Mouse (Mus musculus) gastrocnemius, postnatal 14 days (tissue): Measurements from ENCODE around the gene Yif1b. TPM values are rescaled to one million over a fixed set of nuclear protein-coding genes. Genes with fewer than 3 reads are reported as not detected.

ENCODE experiments used
- DNase-seq: peaks from one replicate; pipeline ENCODE4 v3.0.0; 2021; ENCODE audit warnings: mixed read lengths
- intact Hi-C: fragments of 180-260 bp; cut with DNase I; formaldehyde crosslinking; loops from one replicate; pipeline ENCODE4 v1.15.1; 2025; ENCODE audit warnings: low total_unique reads
- total RNA-seq, 2 experiments: library from RNA; stranded (reverse); gene quantifications; 2 replicates each; pipeline ENCODE4 v1.2.3; 2021

Gene Yif1b
- total RNA-seq, 2 experiments from 2014 or later: 49.4 to 56.8 TPM

DNA sequence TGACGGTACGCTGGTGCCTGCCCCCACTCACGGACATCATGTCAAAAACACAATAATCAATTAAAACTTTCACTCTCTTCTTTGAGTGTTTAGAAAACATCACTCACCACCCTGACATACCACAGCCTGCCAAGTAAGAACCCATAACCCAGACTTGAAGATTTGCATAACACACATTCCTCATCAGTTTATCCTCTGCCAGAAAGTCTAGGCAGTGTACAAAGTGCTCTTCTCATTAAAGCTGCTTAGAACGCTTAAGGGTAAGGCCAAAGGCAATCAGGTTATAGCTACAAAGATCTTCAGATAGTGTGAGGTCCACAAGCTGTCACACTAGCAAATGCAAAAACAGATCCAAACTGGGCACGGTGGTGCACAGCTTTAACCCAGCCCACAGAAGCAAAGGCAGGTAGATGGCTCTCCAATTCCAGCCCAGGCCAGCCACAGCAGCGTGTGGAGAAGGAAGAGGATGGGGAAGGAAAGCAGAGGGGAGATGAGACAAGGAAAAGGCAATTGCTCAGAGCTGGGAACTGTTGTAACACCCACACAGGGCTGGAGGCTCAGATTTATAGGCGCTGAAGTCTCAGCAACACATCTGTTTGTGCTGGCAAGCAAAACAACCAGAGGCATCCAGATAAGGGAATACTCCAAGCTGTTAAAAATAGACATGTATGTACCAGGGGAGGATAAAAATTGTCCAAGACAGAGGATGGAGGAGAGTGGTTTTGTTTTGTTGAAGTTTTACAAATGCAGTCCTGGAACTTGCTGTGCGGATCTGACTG is 33.7 kb downstream of the Yif1b start:
- intact Hi-C loops: no loop called here

GRCm38 (mm10) chr7:29276715-29277114 is 38.6 kb downstream of the Yif1b start:
- intact Hi-C loops: no loop called here
- DNase-seq: no peak

More for the DNA sequence above, 33.7 kb downstream of the Yif1b start:
- DNase-seq: no peak

GRCm38 (mm10) chr7:29277510-29277909 is 39.4 kb downstream of the Yif1b start:
- DNase-seq: no peak
- intact Hi-C loops: no loop called here

DNA sequence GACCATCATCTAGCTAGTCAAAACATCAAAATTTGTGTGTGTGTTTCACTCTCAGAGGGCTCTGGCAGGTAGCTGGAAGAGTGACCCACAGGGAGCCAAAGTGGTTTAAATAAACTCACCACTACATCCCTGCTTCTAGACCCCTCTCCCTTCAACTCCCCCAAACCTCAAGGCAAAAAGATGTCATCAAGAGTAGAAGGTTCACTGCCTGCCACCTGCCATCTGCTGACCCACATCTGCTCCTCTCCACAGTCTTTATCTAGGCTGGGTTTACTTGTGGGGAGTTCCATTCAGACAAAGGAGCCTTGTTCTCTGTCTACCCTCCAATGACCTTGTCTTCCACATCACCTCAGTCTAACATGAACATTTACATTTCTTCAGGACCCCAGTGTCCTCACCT is 41.1 kb downstream of the Yif1b start:
- intact Hi-C loops: no loop called here
- no peak for DNase-seq

DNA sequence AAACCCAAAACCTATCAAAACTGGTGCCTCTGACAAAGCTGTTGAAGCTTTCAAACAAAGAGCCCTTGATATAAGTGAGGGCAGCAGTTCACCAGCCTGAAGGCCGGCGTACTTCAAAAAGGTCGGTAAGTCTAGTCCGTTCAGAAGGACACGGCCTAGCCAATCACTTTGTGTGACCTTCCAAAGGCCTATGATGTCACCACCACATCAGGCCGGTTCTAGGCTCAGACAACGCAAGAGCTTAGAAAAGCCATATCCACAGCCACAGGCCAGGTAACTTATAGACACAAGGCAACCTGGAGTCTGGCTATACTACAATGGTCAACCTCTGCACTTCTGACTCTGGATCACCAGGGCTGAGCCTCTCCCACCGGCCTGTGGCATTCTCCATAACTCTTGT is 41.8 kb downstream of the Yif1b start:
- no peak for DNase-seq
- intact Hi-C loops: no loop called here

- intact Hi-C loops: no loop called here
- no peak for DNase-seq
Observed at GRCm38 (mm10) chr7:29280801-29281200, 42.7 kb downstream of the Yif1b start.

DNA sequence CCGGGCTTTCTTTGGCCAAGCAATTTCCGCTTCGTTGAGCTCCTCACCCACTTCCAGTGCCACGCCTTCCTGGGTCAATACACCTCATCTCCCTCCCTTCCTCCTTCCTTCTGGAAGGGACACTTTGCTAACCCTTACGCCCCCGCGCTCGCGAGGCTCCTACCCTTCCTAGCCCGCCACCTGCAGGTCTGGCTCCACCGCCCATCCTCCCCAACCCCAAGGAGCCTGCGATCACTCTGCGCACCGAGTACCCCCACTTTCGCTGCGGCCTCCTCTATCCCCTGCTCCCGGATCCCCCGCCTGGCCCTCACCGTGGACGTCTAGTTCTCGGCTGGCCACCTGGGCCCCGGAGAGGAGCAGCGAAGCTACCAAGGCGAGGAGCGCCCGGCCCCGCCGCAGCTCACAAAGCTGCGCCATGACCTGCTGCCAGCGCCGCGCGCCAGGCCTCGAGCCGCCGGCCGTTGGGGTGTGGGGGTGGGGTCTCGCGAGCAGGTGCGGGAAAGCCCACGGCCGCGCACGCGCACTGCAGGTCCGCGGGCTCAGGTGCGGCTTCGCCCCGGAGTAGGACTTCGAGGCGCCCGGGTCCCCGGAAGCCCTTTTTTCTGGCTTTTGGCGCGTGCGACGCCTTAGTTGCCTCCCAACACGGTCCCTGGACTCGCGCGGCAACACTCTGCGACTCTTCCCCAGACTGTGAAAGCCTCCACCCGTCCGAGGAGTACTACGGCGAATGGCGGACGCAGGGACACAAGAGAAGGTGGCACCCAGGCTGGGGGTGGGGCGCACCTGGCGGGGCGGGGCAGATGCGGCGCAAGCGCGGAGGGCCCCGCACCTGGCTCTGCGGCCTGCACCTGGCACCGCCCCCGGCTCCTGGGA is 43.3 kb downstream of the Yif1b start, which contains the start of gene Spint2:
Gene Spint2 (minus strand): TSS at position 712 of the 873 bp plus-strand sequence.
- DNase-seq: peak; percentile 24
- intact Hi-C loops: no loop called here

GRCm38 (mm10) chr7:29282074-29282554 is 44.0 kb downstream of the Yif1b start:
- intact Hi-C loops: no loop called here
- no peak for DNase-seq

- no peak for DNase-seq
- intact Hi-C loops: no loop called here
Observed at GRCm38 (mm10) chr7:29283876-29284275, 45.7 kb downstream of the Yif1b start.

GRCm38 (mm10) chr7:29284523-29284922 is 46.4 kb downstream of the Yif1b start:
- intact Hi-C loops: no loop called here
- no peak for DNase-seq

- DNase-seq: no peak
- intact Hi-C loops: no loop called here
Observed at GRCm38 (mm10) chr7:29287481-29287880, 49.4 kb downstream of the Yif1b start.

DNA sequence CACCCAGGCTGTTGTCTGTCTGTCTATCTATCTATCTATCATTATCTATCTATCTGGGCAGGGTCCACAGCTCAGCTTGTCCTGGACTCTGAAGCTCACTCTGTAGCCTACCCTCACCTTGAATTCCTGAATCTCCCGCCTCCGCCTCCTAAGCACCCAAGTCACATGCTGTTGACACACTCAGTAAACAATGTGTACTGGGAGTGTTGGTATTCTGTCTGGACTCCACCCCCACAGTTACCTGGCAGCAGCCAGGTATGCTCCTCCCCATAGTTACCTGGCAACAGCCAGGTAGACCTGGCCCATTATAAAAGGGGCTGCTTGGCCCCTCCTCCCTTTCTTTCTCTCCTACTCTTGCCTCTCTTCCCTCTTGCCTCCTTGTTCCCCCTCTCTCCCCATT is 50.0 kb downstream of the Yif1b start:
- no peak for DNase-seq
- intact Hi-C loops: no loop called here

DNA sequence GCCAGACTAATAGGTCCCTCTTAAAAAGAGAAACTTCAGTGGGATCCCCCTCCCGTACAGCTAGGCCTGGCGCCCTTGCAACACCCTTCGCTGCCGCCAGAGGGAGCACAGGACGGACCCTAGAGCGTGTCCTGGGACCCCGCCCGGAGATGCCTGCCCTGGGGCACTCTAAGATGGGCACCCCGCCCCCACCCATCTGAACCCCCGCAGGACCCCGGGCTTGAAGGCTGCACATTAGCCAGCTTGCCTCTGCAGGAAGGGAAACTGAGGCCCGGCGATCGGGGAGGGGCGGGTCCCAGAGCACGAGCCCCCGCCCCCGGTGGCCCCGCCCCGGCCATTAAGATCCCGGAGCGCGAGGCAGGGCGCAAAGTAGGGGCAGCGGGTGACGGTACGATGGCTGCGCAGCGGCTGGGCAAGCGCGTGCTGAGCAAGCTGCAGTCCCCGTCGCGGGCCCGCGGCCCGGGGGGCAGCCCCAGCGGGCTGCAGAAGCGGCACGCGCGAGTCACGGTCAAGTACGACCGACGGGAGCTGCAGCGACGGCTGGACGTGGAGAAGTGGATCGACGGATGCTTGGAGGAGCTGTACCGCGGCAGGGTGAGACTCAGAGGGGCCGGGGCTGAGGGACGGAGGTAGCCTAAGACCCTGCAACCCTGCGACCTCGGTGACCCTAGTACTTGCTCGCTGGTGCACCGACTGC is 51.0 kb downstream of the Yif1b start, which contains the start of gene Ppp1r14a:
Gene Ppp1r14a (plus strand): TSS at position 367 of the 697 bp plus-strand sequence.
- intact Hi-C loops: no loop called here
- peak; percentile 85 for DNase-seq

DNA sequence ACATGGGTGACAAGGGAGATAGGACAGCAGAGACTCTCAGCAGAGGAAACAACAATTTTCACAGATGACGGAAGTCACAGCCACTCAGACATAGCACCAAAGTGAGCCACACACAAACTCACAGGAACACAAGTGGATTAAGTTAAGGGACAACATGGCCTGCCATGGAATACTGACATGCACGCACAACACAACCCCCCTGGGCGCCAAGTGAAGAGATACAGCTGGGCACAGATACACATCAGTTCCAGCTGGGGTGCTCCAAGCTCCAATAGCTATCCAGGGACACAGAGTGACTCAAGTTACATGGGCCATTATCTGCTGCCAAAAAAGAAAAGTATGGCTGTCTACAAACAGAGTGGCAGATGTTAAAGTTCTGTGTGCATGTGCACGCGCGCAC is 51.7 kb downstream of the Yif1b start:
- intact Hi-C loops: no loop called here
- no peak for DNase-seq

DNA sequence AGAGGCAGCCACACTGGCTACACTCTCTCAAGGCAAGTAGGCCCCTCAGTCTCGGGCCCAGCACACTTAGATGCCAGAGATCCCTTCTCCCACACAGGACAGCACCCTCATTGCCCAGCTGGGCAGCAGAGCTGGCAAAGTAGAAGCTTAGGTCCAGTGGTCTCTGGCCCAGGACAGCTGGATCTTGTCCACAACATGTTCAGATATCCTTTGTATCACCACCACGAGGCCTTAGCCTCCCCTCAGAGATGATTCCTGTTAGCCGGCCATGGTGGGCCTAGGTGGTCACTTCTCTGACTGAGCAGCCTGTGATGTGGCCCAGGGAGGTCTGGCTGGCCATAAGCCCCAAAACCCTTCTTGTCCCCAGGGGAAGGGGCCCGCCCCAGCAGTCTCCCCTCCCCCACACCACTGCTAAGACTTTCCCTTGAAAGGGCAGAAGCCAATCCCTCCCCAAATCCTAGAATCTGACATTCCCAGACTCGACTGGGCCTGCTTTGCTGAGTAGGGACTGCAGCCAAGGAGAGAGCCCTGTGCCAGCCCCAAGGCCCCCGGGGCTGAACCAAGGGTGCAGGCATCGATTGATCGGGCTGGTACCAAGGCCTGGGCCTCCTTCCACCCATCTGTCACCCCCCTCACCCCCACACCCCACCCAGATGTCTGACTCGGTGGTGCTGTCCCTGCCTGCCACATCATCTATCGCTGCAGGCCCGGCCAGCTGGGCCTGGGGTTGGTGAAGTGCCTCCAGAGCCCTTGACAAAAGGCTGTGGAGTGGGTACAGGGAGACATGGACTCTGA is 52.8 kb downstream of the Yif1b start:
- DNase-seq: no peak
- intact Hi-C loops: no loop called here

- no peak for DNase-seq
- intact Hi-C loops: no loop called here
Observed at GRCm38 (mm10) chr7:29291616-29292457, 53.7 kb downstream of the Yif1b start.

GRCm38 (mm10) chr7:29292458-29293098 is 54.4 kb downstream of the Yif1b start:
- DNase-seq: peak; percentile 33
- intact Hi-C loops: no loop called here
